Mouse (Mus musculus): ENCODE measurements at regions not wholly inside any gene's neighbourhood (a gene's known extent, or its start where the extent isn't known, plus 50 kb on each side); places are given as distances from the start of the nearest gene placed in this dataset.

DNA sequence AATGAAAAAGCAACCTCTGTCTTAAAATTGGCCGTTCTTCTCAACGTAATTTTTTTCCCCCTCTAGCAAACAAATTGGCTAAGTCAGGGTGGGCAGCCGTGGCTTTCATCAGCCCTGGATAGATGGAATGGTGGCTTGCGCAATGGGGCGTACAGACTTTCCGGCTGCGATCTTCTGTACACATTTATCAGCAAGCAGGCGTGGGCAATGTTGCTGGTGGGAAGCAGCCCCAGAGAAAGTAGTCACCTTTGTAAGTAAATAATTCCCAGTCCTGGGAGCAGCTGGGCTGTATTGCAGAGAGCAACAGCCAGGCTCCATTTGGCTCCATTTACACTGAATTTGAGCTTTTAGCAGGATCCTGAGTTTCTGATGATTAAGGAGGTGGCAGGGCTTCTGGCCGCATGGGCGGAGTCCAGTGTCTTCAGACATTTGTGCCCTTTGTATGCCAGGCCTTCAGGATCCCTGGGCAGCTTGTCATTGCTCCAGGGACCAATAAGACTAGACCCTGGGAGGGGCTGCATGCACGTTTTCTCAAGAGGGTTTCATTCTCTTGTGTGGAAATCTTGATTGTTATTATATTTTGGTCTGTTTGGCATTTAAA is 187.9 kb downstream of the Stim2 start:
- no peak for DNase-seq (ENCODE audit: low spot score)
- no peak for ATAC-seq (ENCODE audit: extremely low read depth, insufficient number of reproducible peaks, low FRiP score, poor library complexity, severe bottlenecking)
- no peak overlapping the region for H3K4me3 ChIP-seq (ENCODE audit: low read depth, low read length)
- H3K27me3 ChIP-seq (ENCODE audit: insufficient read depth, low read length) = no peaks in the 10 kb centered on the region
- no peaks in the 10 kb centered on the region for H3K9me3 ChIP-seq (replicated peaks)
- H3K36me3 ChIP-seq (replicated peaks) = no peaks in the 10 kb centered on the region
- TF ChIP-seq POLR2AphosphoS5 (IDR thresholded peaks at IDR 0.05; ENCODE audit: insufficient replicate concordance, low read depth, low read length) = no peak
- TF ChIP-seq GATA1 (IDR thresholded peaks at IDR 0.05; ENCODE audit: borderline replicate concordance, low read length) = no peak
- TF ChIP-seq CTCF (IDR thresholded peaks at IDR 0.05; ENCODE audit: low read depth, low read length) = no peak
- TF ChIP-seq TAL1 (conservative IDR thresholded peaks at IDR 0.05; ENCODE audit: low read depth, low read length) = no peak
- TF ChIP-seq GATA2 (IDR thresholded peaks at IDR 0.05; ENCODE audit: borderline replicate concordance, low read depth, low read length) = no peak
- no peaks in the 10 kb centered on the region for H3K4me1 ChIP-seq (ENCODE audit: insufficient read depth, low read depth, low read length)

DNA sequence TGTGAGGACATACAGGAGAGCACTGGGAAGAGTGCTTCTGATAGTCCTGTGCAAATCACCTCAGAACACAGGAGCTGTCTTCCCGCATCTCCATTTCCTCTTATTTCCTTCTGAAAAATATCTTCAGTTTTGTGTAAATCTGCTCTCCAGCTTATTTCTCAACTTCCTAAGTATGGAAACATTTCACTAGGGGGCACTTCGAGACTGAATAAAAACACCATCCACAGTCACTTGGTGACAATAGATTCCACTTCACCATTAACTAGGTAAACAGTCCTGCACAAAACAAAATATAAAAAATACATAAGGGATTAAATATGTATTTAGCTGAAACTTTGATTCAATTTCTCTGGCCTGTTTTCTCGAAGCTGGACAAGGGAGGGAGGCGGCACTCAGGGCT is 193.4 kb downstream of the Stim2 start:
- no peak for ATAC-seq (ENCODE audit: extremely low read depth, insufficient number of reproducible peaks, low FRiP score, poor library complexity, severe bottlenecking)
- no peak for DNase-seq (ENCODE audit: low spot score)
- no peaks in the 10 kb centered on the region for H3K9me3 ChIP-seq (replicated peaks)
- no peaks in the 10 kb centered on the region for H3K36me3 ChIP-seq (replicated peaks)
- no peaks in the 10 kb centered on the region for H3K27me3 ChIP-seq (ENCODE audit: insufficient read depth, low read length)
- H3K4me1 ChIP-seq (ENCODE audit: insufficient read depth, low read depth, low read length) = no peaks in the 10 kb centered on the region
- no peak for TF ChIP-seq POLR2AphosphoS5 (IDR thresholded peaks at IDR 0.05; ENCODE audit: insufficient replicate concordance, low read depth, low read length)
- TF ChIP-seq CTCF (IDR thresholded peaks at IDR 0.05; ENCODE audit: low read depth, low read length) = no peak
- no peak for TF ChIP-seq GATA1 (IDR thresholded peaks at IDR 0.05; ENCODE audit: borderline replicate concordance, low read length)
- no peak for TF ChIP-seq GATA2 (IDR thresholded peaks at IDR 0.05; ENCODE audit: borderline replicate concordance, low read depth, low read length)
- no peak for TF ChIP-seq TAL1 (conservative IDR thresholded peaks at IDR 0.05; ENCODE audit: low read depth, low read length)
- no peak overlapping the region for H3K4me3 ChIP-seq (ENCODE audit: low read depth, low read length)

DNA sequence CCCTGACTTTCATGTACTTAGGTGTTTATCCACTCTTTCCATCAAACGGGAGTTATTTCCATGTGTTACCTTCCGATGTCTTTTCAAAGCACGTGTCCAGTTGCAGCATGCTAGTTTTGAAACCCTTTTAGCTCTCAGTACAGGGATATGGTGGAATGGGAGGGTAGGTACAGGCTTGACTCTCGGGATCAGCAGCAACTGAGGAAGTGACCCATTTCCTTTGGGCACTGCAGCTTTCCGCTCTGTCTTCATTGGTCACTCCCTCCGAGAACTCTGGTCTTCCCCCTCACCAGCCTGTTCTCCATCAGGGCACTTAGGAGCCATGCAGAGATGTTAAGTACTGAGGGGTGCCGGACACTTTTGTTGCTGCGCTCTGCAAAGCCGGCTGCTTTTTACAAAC is 196.5 kb downstream of the Stim2 start:
- DNase-seq (ENCODE audit: low spot score) = no peak
- Histone ChIP-seq H3K4me3 (ENCODE audit: low read depth, low read length) (no peak overlapping the region), H3K27me3 (ENCODE audit: insufficient read depth, low read length) (peaks cover under 1% of the 10 kb centered on the region; the same call in 1 of the 2 replicates), H3K4me1 (ENCODE audit: insufficient read depth, low read depth, low read length) (no peaks in the 10 kb centered on the region), H3K36me3 (replicated peaks) (no peaks in the 10 kb centered on the region), H3K9me3 (replicated peaks) (no peaks in the 10 kb centered on the region)
- TF ChIP-seq CTCF (IDR thresholded peaks at IDR 0.05; ENCODE audit: low read depth, low read length) (no peak), GATA1 (IDR thresholded peaks at IDR 0.05; ENCODE audit: borderline replicate concordance, low read length) (no peak), POLR2AphosphoS5 (IDR thresholded peaks at IDR 0.05; ENCODE audit: insufficient replicate concordance, low read depth, low read length) (no peak), TAL1 (conservative IDR thresholded peaks at IDR 0.05; ENCODE audit: low read depth, low read length) (no peak), GATA2 (IDR thresholded peaks at IDR 0.05; ENCODE audit: borderline replicate concordance, low read depth, low read length) (no peak)
- no peak for ATAC-seq (ENCODE audit: extremely low read depth, insufficient number of reproducible peaks, low FRiP score, poor library complexity, severe bottlenecking)

DNA sequence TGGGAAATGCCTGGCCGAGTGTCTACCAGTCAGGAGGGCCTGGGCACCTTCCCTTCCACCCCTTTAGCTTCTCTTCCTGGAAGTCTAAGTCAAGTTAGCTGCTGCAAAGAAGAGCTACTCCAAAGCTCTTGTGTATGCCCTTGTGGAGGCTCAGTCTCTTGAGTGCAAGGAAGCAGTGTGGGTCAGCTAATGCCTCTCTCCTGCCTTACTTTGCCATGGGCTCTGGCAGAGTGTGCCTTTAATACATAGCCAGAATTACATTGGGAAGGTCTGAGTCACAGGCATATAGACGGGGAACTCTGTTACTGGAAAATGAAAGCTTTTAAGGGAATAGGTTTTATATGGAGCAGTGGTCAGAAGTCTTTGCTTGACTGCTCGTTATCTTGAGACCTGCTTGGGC is 201.7 kb downstream of the Stim2 start:
- Histone ChIP-seq H3K4me1 (ENCODE audit: insufficient read depth, low read depth, low read length) (no peaks in the 10 kb centered on the region), H3K4me3 (ENCODE audit: low read depth, low read length) (no peak overlapping the region), H3K9me3 (replicated peaks) (no peaks in the 10 kb centered on the region), H3K27me3 (ENCODE audit: insufficient read depth, low read length) (peaks cover 3% of the 10 kb centered on the region; the same call in 1 of the 2 replicates), H3K36me3 (replicated peaks) (no peaks in the 10 kb centered on the region)
- TF ChIP-seq CTCF (IDR thresholded peaks at IDR 0.05; ENCODE audit: low read depth, low read length) (no peak), TAL1 (conservative IDR thresholded peaks at IDR 0.05; ENCODE audit: low read depth, low read length) (no peak), GATA1 (IDR thresholded peaks at IDR 0.05; ENCODE audit: borderline replicate concordance, low read length) (no peak), GATA2 (IDR thresholded peaks at IDR 0.05; ENCODE audit: borderline replicate concordance, low read depth, low read length) (no peak), POLR2AphosphoS5 (IDR thresholded peaks at IDR 0.05; ENCODE audit: insufficient replicate concordance, low read depth, low read length) (no peak)
- DNase-seq (ENCODE audit: low spot score) = no peak
- no peak for ATAC-seq (ENCODE audit: extremely low read depth, insufficient number of reproducible peaks, low FRiP score, poor library complexity, severe bottlenecking)

DNA sequence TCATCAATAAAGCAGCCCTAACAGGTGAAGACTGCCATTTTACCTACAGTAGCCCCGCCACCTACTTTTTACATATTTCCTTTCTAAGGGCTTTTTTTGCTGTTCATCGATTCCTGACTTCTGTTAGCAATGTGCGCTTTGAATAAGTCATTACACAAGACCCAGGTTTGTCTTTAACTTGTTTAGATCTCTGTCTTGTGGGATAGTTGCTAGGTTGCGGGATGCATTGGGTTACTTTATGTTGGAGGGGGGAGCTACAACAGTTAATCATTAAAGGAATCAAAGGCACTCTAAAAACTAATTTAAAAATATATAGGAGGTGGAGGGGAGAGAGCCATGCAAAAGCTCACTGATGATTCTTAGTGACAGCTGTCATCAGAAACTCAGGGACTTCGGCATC is 202.3 kb downstream of the Stim2 start:
- ATAC-seq (ENCODE audit: extremely low read depth, insufficient number of reproducible peaks, low FRiP score, poor library complexity, severe bottlenecking) = no peak
- H3K4me3 ChIP-seq (ENCODE audit: low read depth, low read length) = no peak overlapping the region
- H3K9me3 ChIP-seq (replicated peaks) = no peaks in the 10 kb centered on the region
- H3K36me3 ChIP-seq (replicated peaks) = no peaks in the 10 kb centered on the region
- peaks cover 3% of the 10 kb centered on the region; the same call in 1 of the 2 replicates for H3K27me3 ChIP-seq (ENCODE audit: insufficient read depth, low read length)
- no peaks in the 10 kb centered on the region for H3K4me1 ChIP-seq (ENCODE audit: insufficient read depth, low read depth, low read length)
- TF ChIP-seq TAL1 (conservative IDR thresholded peaks at IDR 0.05; ENCODE audit: low read depth, low read length) = no peak
- TF ChIP-seq GATA1 (IDR thresholded peaks at IDR 0.05; ENCODE audit: borderline replicate concordance, low read length) = no peak
- TF ChIP-seq POLR2AphosphoS5 (IDR thresholded peaks at IDR 0.05; ENCODE audit: insufficient replicate concordance, low read depth, low read length) = no peak
- TF ChIP-seq GATA2 (IDR thresholded peaks at IDR 0.05; ENCODE audit: borderline replicate concordance, low read depth, low read length) = no peak
- no peak for TF ChIP-seq CTCF (IDR thresholded peaks at IDR 0.05; ENCODE audit: low read depth, low read length)
- no peak for DNase-seq (ENCODE audit: low spot score)

DNA sequence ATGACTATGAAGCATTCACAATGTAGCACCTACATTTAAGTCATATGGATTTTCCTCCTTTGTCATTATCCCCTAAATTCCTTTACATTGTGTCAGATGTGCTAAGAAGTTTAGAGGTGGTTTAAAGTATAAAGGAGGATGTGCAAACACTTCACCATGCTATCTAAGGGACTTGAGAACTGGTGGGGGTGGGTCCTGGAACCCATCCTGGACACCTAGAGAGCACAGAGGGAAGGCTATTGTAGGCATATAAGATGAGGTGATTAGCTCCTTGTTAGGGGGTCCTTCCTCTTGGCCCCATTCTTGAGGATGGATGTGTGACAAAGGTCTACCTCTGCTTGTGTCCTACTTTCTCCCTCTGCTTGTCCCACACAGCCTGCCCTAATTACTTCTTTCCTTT is 213.2 kb downstream of the Stim2 start:
- ATAC-seq (ENCODE audit: extremely low read depth, insufficient number of reproducible peaks, low FRiP score, poor library complexity, severe bottlenecking) (no peak), DNase-seq (ENCODE audit: low spot score) (no peak)
- Histone ChIP-seq H3K4me1 (ENCODE audit: insufficient read depth, low read depth, low read length) (no peaks in the 10 kb centered on the region), H3K9me3 (replicated peaks) (no peaks in the 10 kb centered on the region), H3K27me3 (ENCODE audit: insufficient read depth, low read length) (no peaks in the 10 kb centered on the region), H3K4me3 (ENCODE audit: low read depth, low read length) (no peak overlapping the region), H3K36me3 (replicated peaks) (no peaks in the 10 kb centered on the region)
- no peak for TF ChIP-seq POLR2AphosphoS5 (IDR thresholded peaks at IDR 0.05; ENCODE audit: insufficient replicate concordance, low read depth, low read length)
- no peak for TF ChIP-seq TAL1 (conservative IDR thresholded peaks at IDR 0.05; ENCODE audit: low read depth, low read length)

Data from G1E (cell line).